Mouse (Mus musculus) cortical plate, adult 2 months (tissue): ENCODE measurements around the gene Hspd1.

Experiments
- CTCF ChIP-seq: fragments of 200-500 bp; IDR thresholded peaks from 2 replicates; pipeline ENCODE4 v1.5.1; 2011; ENCODE audit warnings: mild to moderate bottlenecking, control low read depth, low read length; ENCODE audit not compliant: insufficient read depth; ENCODE audit errors: extremely low read depth
- POLR2A ChIP-seq: fragments of 200-500 bp; IDR thresholded peaks from 2 replicates; pipeline ENCODE4 v1.6.1; 2011; ENCODE audit warnings: mild to moderate bottlenecking, low read length, control low read depth; ENCODE audit not compliant: insufficient read depth; ENCODE audit errors: extremely low read depth

DNA sequence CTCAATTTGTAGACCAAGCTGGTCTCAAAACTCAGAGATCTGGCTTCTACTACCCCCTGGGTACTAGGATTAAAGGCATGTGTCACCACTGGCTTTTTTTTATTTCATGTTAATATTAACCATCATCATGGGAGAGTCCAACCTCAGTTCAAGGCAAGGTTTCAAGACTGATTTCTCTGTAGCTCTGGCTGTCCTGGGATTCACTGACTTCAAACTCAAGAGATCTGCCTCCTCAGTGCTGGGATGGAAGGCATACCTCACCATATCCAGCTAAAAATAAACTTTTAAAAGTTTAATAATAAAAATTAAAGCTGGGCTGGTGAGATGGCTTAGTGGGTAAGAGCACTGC is 11.7 kb downstream of the Hspd1 start:
- TF ChIP-seq CTCF (no peak), POLR2A (no peak)
